Mouse (Mus musculus) stomach, postnatal 0 days (tissue): ENCODE data around the gene Pcnx3.

Experiments
- CTCF ChIP-seq: IDR thresholded peaks from 2 replicates; pipeline ENCODE4 v1.5.1; 2016; ENCODE audit warnings: antibody characterized with exemption, low read depth, mild to moderate bottlenecking, moderate library complexity
- EP300 ChIP-seq: optimal IDR thresholded peaks from 2 replicates; pipeline ENCODE3; 2016; ENCODE audit warnings: antibody characterized with exemption

DNA sequence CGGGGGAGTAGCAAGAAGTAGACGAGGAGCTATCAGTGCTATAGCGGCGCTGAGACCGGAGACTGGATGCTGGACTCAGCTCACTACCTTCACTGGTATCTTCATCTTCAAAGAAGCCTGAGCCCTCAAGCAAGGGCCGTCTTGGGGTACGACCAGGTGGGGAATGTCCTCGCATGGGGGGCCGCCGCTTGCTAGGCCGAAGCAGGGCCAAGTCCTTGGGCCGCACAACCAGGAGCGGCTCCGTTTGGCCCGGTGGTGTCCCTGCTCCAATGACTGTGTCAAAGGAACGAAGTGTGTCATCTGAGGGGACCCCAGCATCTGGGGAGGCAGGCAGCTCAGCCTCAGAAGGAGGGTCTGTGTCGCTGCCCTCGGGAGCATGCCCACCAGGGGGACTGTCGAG, 3.3 kb downstream of the Pcnx3 start:
- TF ChIP-seq CTCF (no peak), EP300 (no peak)
